Mouse (Mus musculus): ENCODE results near the gene Ick.

Ick gene

GRCm38 (mm10) chr9:78104973-78105372 lies 4.0 kb upstream of the Ick start:
- DNase-seq (ENCODE audit: low read depth) = peak; percentile 34

- DNase-seq (ENCODE audit: low read depth) = no peak
Observed at GRCm38 (mm10) chr9:78105501-78105932, 3.5 kb upstream of the Ick start.

GRCm38 (mm10) chr9:78106821-78107220 lies 2.2 kb upstream of the Ick start:
- no peak for DNase-seq (ENCODE audit: low read depth)

GRCm38 (mm10) chr9:78107582-78107911 lies 1.4 kb upstream of the Ick start:
- DNase-seq (ENCODE audit: low read depth) = peak; percentile 28

GRCm38 (mm10) chr9:78107912-78108795 lies 838 bp upstream of the Ick start:
- peak; percentile 56 for DNase-seq (ENCODE audit: low read depth)

- peak; percentile 33 for DNase-seq (ENCODE audit: low read depth)
Observed at GRCm38 (mm10) chr9:78109656-78110055, 664 bp downstream of the Ick start.

- no peak for DNase-seq (ENCODE audit: low read depth)
Observed at GRCm38 (mm10) chr9:78111456-78111855, 2.5 kb downstream of the Ick start.

- peak; percentile 74 for DNase-seq (ENCODE audit: low read depth)
Observed at GRCm38 (mm10) chr9:78112770-78113537, 4.0 kb downstream of the Ick start.

GRCm38 (mm10) chr9:78113538-78113885 lies 4.5 kb downstream of the Ick start:
- DNase-seq (ENCODE audit: low read depth) = no peak

GRCm38 (mm10) chr9:78115746-78116145 lies 6.8 kb downstream of the Ick start:
- no peak for DNase-seq (ENCODE audit: low read depth)

GRCm38 (mm10) chr9:78117690-78118089 lies 8.7 kb downstream of the Ick start:
- DNase-seq (ENCODE audit: low read depth) = no peak

GRCm38 (mm10) chr9:78121358-78121757 lies 12.4 kb downstream of the Ick start:
- DNase-seq (ENCODE audit: low read depth) = no peak

- no peak for DNase-seq (ENCODE audit: low read depth)
Observed at GRCm38 (mm10) chr9:78121985-78122384, 13.0 kb downstream of the Ick start.

- DNase-seq (ENCODE audit: low read depth) = no peak
Observed at GRCm38 (mm10) chr9:78122939-78123712, 14.1 kb downstream of the Ick start.

GRCm38 (mm10) chr9:78124297-78124696 lies 15.3 kb downstream of the Ick start:
- DNase-seq (ENCODE audit: low read depth) = no peak

- DNase-seq (ENCODE audit: low read depth) = no peak
Observed at GRCm38 (mm10) chr9:78126007-78126406, 17.0 kb downstream of the Ick start.

- DNase-seq (ENCODE audit: low read depth) = no peak
Observed at GRCm38 (mm10) chr9:78126643-78127042, 17.7 kb downstream of the Ick start.

- DNase-seq (ENCODE audit: low read depth) = no peak
Observed at GRCm38 (mm10) chr9:78135658-78136057, 26.7 kb downstream of the Ick start.

- DNase-seq (ENCODE audit: low read depth) = no peak
Observed at GRCm38 (mm10) chr9:78138044-78138676, 29.2 kb downstream of the Ick start.

- DNase-seq (ENCODE audit: low read depth) = no peak
Observed at GRCm38 (mm10) chr9:78139463-78139862, 30.5 kb downstream of the Ick start.

GRCm38 (mm10) chr9:78146099-78146498 lies 37.1 kb downstream of the Ick start:
- DNase-seq (ENCODE audit: low read depth) = no peak

GRCm38 (mm10) chr9:78146627-78147026 lies 37.6 kb downstream of the Ick start:
- DNase-seq (ENCODE audit: low read depth) = no peak
